Mouse (Mus musculus) testis, adult 2 months (tissue): Measurements from ENCODE around the gene Aip. TPM values are rescaled to one million over a fixed set of nuclear protein-coding genes. Genes with fewer than 3 reads are reported as not detected.
"Not testable (repeated sequence)": the region's sequence is repeated elsewhere in the genome, so short reads cannot be mapped to it uniquely, and the experiment has no call there.

Source experiments
- H3K27ac ChIP-seq: fragments of 200-500 bp; 2 replicates; pipeline ENCODE4 v1.5.1; 2012; ENCODE audit warnings: low read depth, low read length; ENCODE audit not compliant: control insufficient read depth, insufficient read depth
- H3K27me3 ChIP-seq: fragments of 200-500 bp; 2 replicates; pipeline ENCODE4 v1.6.1; 2012; ENCODE audit warnings: mild to moderate bottlenecking, low read length, moderate library complexity; ENCODE audit not compliant: control insufficient read depth, insufficient read depth
- H3K36me3 ChIP-seq: fragments of 200-500 bp; 2 replicates; pipeline ENCODE4 v1.6.1; 2012; ENCODE audit warnings: mild to moderate bottlenecking, low read length; ENCODE audit not compliant: control insufficient read depth, insufficient read depth
- H3K4me1 ChIP-seq: fragments of 200-500 bp; 2 replicates; pipeline ENCODE4 v1.6.1; 2012; ENCODE audit warnings: low read length; ENCODE audit not compliant: control insufficient read depth, insufficient read depth
- H3K4me3 ChIP-seq: fragments of 200-500 bp; 2 replicates; pipeline ENCODE4 v1.5.1; 2012; ENCODE audit warnings: low read depth, mild to moderate bottlenecking, low read length, moderate library complexity, mixed read lengths; ENCODE audit not compliant: control insufficient read depth
- CTCF ChIP-seq: fragments of 200-500 bp; IDR thresholded peaks from 2 replicates; pipeline ENCODE4 v1.5.1; 2012; ENCODE audit warnings: low read depth, mild to moderate bottlenecking, inconsistent platforms, low read length, moderate library complexity; ENCODE audit not compliant: control insufficient read depth, insufficient read depth, insufficient replicate concordance
- POLR2A ChIP-seq: fragments of 200-500 bp; IDR thresholded peaks from 2 replicates; pipeline ENCODE4 v1.6.1; 2012; ENCODE audit warnings: low read depth, mild to moderate bottlenecking, inconsistent platforms, low read length, moderate library complexity; ENCODE audit not compliant: control insufficient read depth
- polyA plus RNA-seq: library from polyadenylated mRNA; depleted of rRNA; stranded (reverse); fragments of >200 nt; gene quantifications from 2 replicates; pipeline ENCODE4 v1.2.3, GENCODE M21; 2012

Aip gene
- polyA plus RNA-seq, 1 experiment, result 21.0 TPM

GRCm38 (mm10) chr19:4140147-4140546 lies 14.5 kb upstream of the Aip start:
- no peaks in the 10 kb centered on the region for H3K27me3 ChIP-seq
- H3K4me1 ChIP-seq, result no peaks in the 10 kb centered on the region
- no peak overlapping the region for H3K4me3 ChIP-seq
- no peak overlapping the region for H3K27ac ChIP-seq
- H3K36me3 ChIP-seq, result no peaks in the 10 kb centered on the region
- no peak for TF ChIP-seq CTCF
- no peak for TF ChIP-seq POLR2A

GRCm38 (mm10) chr19:4139446-4139845 lies 13.8 kb upstream of the Aip start, which contains the start of gene Gpr152:
Gene Gpr152 (plus strand): TSS chr19:4139787.
- Histone ChIP-seq H3K4me3 (no peak within 1 kb of the TSS), H3K36me3 (no peaks in the 10 kb centered on the region), H3K27me3 (no peaks in the 10 kb centered on the region), H3K4me1 (no peaks in the 10 kb centered on the region), H3K27ac (no peak within 1 kb of the TSS)
- TF ChIP-seq POLR2A, result no peak
- TF ChIP-seq CTCF, result no peak

GRCm38 (mm10) chr19:4137913-4138312 lies 12.3 kb upstream of the Aip start:
- Histone ChIP-seq H3K27me3 (no peaks in the 10 kb centered on the region), H3K4me1 (no peaks in the 10 kb centered on the region), H3K4me3 (no peak overlapping the region), H3K27ac (no peak overlapping the region), H3K36me3 (no peaks in the 10 kb centered on the region)
- TF ChIP-seq POLR2A (no peak), CTCF (no peak)

- TF ChIP-seq POLR2A (no peak), CTCF (no peak)
- Histone ChIP-seq H3K4me3 (no peak overlapping the region), H3K27ac (no peak overlapping the region), H3K27me3 (no peaks in the 10 kb centered on the region), H3K36me3 (no peaks in the 10 kb centered on the region), H3K4me1 (no peaks in the 10 kb centered on the region)
These were observed 10.8 kb upstream of the Aip start for GRCm38 (mm10) chr19:4136463-4136862.

- H3K4me3 ChIP-seq, H3K4me1 ChIP-seq, H3K36me3 ChIP-seq, H3K27ac ChIP-seq, H3K27me3 ChIP-seq: not testable (repeated sequence)
- peak; percentile 15; the same call in 1 of the 2 replicates for TF ChIP-seq CTCF
These were observed 10.3 kb upstream of the Aip start for GRCm38 (mm10) chr19:4135963-4136345.

GRCm38 (mm10) chr19:4135229-4135962 lies 9.7 kb upstream of the Aip start:
- not testable (repeated sequence) for H3K27me3 ChIP-seq, H3K27ac ChIP-seq, H3K36me3 ChIP-seq, H3K4me1 ChIP-seq, H3K4me3 ChIP-seq

GRCm38 (mm10) chr19:4134354-4134753 lies 8.7 kb upstream of the Aip start:
- H3K4me3 ChIP-seq, result no peak overlapping the region
- H3K36me3 ChIP-seq, result no peaks in the 10 kb centered on the region; the same call in 1 of the 2 replicates
- no peak overlapping the region for H3K27ac ChIP-seq
- TF ChIP-seq CTCF (no peak), POLR2A (no peak)
- H3K27me3 ChIP-seq, result no peaks in the 10 kb centered on the region
- no peaks in the 10 kb centered on the region for H3K4me1 ChIP-seq

GRCm38 (mm10) chr19:4131768-4132167 lies 6.1 kb upstream of the Aip start:
- no peak for TF ChIP-seq POLR2A
- TF ChIP-seq CTCF, result peak; percentile 9; the same call in 1 of the 2 replicates
- no peaks in the 10 kb centered on the region; the same call in 1 of the 2 replicates for H3K36me3 ChIP-seq
- no peaks in the 10 kb centered on the region for H3K27me3 ChIP-seq
- H3K4me1 ChIP-seq, result peaks cover 3% of the 10 kb centered on the region
- no peak overlapping the region for H3K4me3 ChIP-seq
- H3K27ac ChIP-seq, result no peak overlapping the region
